Mouse (Mus musculus) large intestine, adult 2 months (tissue): Measurements from ENCODE around the gene Nsl1. TPM values are rescaled to one million over a fixed set of nuclear protein-coding genes. Genes with fewer than 3 reads are reported as not detected.

ENCODE experiments used
- DNase-seq: peaks from one replicate; pipeline ENCODE4 v3.0.0-alpha.2; 2012; ENCODE audit warnings: low read depth, low spot score
- WGBS: fragments of 180-500 bp; shearing (Covaris S2); methylation state at CpG from one replicate; pipeline ENCODE4 v1.1.7; 2018; 5-methylcytosine and 5-hydroxymethylcytosine counted together
- polyA plus RNA-seq: library from polyadenylated mRNA; depleted of rRNA; stranded (reverse); fragments of >200 nt; gene quantifications from 2 replicates; pipeline ENCODE4 v1.2.3, GENCODE M21; 2012

Nsl1 gene
- polyA plus RNA-seq, 1 experiment: 2.7 TPM

GRCm38 (mm10) chr1:191046231-191046824, 16.5 kb upstream of the Nsl1 start:
- 71% methylated on average over 7 of the region's 7 CpGs for WGBS
- no peak for DNase-seq

- 64% methylated on average over 3 of the region's 3 CpGs for WGBS
- DNase-seq: no peak
Measured at GRCm38 (mm10) chr1:191053555-191053954, 9.3 kb upstream of the Nsl1 start.

GRCm38 (mm10) chr1:191054870-191055532, 7.8 kb upstream of the Nsl1 start:
- no peak for DNase-seq
- WGBS: 69% methylated on average over 8 of the region's 8 CpGs

GRCm38 (mm10) chr1:191055533-191055873, 7.3 kb upstream of the Nsl1 start:
- WGBS: 80% methylated on average over 2 of the region's 2 CpGs
- no peak for DNase-seq

GRCm38 (mm10) chr1:191057461-191057860, 5.4 kb upstream of the Nsl1 start:
- no peak for DNase-seq
- WGBS: 73% methylated on average over 3 of the region's 3 CpGs

GRCm38 (mm10) chr1:191062241-191062780, 501 bp upstream of the Nsl1 start:
- 3% methylated on average over 15 of the region's 15 CpGs for WGBS
- no peak for DNase-seq

GRCm38 (mm10) chr1:191063700-191064099, 888 bp downstream of the Nsl1 start:
- whole genome bisulfite sequencing: 56% methylated on average over 9 of the region's 9 CpGs
- DNase-seq: no peak

- DNase-seq: no peak
- 79% methylated on average over 2 of the region's 2 CpGs for WGBS
Measured at GRCm38 (mm10) chr1:191064535-191064934, 1.7 kb downstream of the Nsl1 start.

- DNase-seq: no peak
Measured at GRCm38 (mm10) chr1:191065188-191065587, 2.4 kb downstream of the Nsl1 start.

GRCm38 (mm10) chr1:191068377-191068776, 5.6 kb downstream of the Nsl1 start:
- DNase-seq: no peak
- WGBS: 81% methylated on average over 5 of the region's 5 CpGs

More at GRCm38 (mm10) chr1:191065188-191065587, 2.4 kb downstream of the Nsl1 start:
- WGBS: 58% methylated on average over 4 of the region's 4 CpGs

GRCm38 (mm10) chr1:191070259-191070658, 7.4 kb downstream of the Nsl1 start:
- WGBS: 69% methylated on average over 4 of the region's 4 CpGs

GRCm38 (mm10) chr1:191071613-191072012, 8.8 kb downstream of the Nsl1 start:
- WGBS: 36% methylated on average over 6 of the region's 6 CpGs
- DNase-seq: peak; percentile 57

More at GRCm38 (mm10) chr1:191070259-191070658, 7.4 kb downstream of the Nsl1 start:
- no peak for DNase-seq

GRCm38 (mm10) chr1:191072329-191072913, 9.6 kb downstream of the Nsl1 start:
- WGBS: 62% methylated on average over 16 of the region's 16 CpGs
- no peak for DNase-seq

GRCm38 (mm10) chr1:191073001-191073400, 10.2 kb downstream of the Nsl1 start:
- no peak for DNase-seq
- WGBS: 38% methylated on average over 6 of the region's 6 CpGs

GRCm38 (mm10) chr1:191073486-191073885, 10.7 kb downstream of the Nsl1 start:
- no peak for DNase-seq
- 80% methylated on average over 4 of the region's 4 CpGs for WGBS

- peak; percentile 79 for DNase-seq
- WGBS: 19% methylated on average over 10 of the region's 10 CpGs
Measured at GRCm38 (mm10) chr1:191075199-191075883, 12.5 kb downstream of the Nsl1 start.

- DNase-seq: no peak
- 62% methylated on average over 8 of the region's 8 CpGs for WGBS
Measured at GRCm38 (mm10) chr1:191083230-191083629, 20.4 kb downstream of the Nsl1 start.

- WGBS: 63% methylated on average over 5 of the region's 5 CpGs
- DNase-seq: no peak
Measured at GRCm38 (mm10) chr1:191084951-191085559, 22.2 kb downstream of the Nsl1 start.

- no peak for DNase-seq
Measured at GRCm38 (mm10) chr1:191085597-191085996, 22.8 kb downstream of the Nsl1 start.

More at GRCm38 (mm10) chr1:191085597-191085996, 22.8 kb downstream of the Nsl1 start:
- 75% methylated on average over 12 of the region's 12 CpGs for WGBS
